Mouse (Mus musculus): ENCODE measurements around the gene Stoml1. TPM values are rescaled to one million over a fixed set of nuclear protein-coding genes. Genes with fewer than 3 reads are reported as not detected.

Gene Stoml1
- polyA plus RNA-seq, 1 experiment from 2014 or later = 31.2 TPM

Other genes with a start within 250 kb of the Stoml1 start
- not detected in 2 replicates for gene Cyp11a1, start 246.8 kb upstream of the Stoml1 start, polyA plus RNA-seq (2014; fragmentation: Nextera tagmentation; extraction: Ambion mirVana)
- gene Stra6, start 189.4 kb upstream of the Stoml1 start, polyA plus RNA-seq (2014; fragmentation: Nextera tagmentation; extraction: Ambion mirVana) = 8.2 and 12.7 TPM in 2 replicates
- 0.31 and 0.99 TPM in 2 replicates for gene Ccdc33, start 134.3 kb upstream of the Stoml1 start, polyA plus RNA-seq (2014; fragmentation: Nextera tagmentation; extraction: Ambion mirVana)
- gene Islr, start 48.9 kb upstream of the Stoml1 start, polyA plus RNA-seq (2014; fragmentation: Nextera tagmentation; extraction: Ambion mirVana) = 15.5 and 16.7 TPM in 2 replicates
- 5.5 and 6.7 TPM in 2 replicates for gene Islr2, start 48.8 kb upstream of the Stoml1 start, polyA plus RNA-seq (2014; fragmentation: Nextera tagmentation; extraction: Ambion mirVana)
- 6.4 and 8.3 TPM in 2 replicates for gene Pml, start 3.4 kb upstream of the Stoml1 start, polyA plus RNA-seq (2014; fragmentation: Nextera tagmentation; extraction: Ambion mirVana)
- 11.0 and 11.9 TPM in 2 replicates for gene Loxl1, start 60.0 kb downstream of the Stoml1 start, polyA plus RNA-seq (2014; fragmentation: Nextera tagmentation; extraction: Ambion mirVana)
- gene Tbc1d21, start 117.3 kb downstream of the Stoml1 start, polyA plus RNA-seq (2014; fragmentation: Nextera tagmentation; extraction: Ambion mirVana) = not detected in 2 replicates
- gene Insyn1, start 235.4 kb downstream of the Stoml1 start, polyA plus RNA-seq (2014; fragmentation: Nextera tagmentation; extraction: Ambion mirVana) = 2.3 and 2.6 TPM in 2 replicates